Mouse (Mus musculus) kidney, adult 9 months (tissue): ENCODE data around the gene Fkbp9.

Source experiments
- DNase-seq: peaks from one replicate; pipeline ENCODE4 v3.0.0; 2022

The Fkbp9 gene

DNA sequence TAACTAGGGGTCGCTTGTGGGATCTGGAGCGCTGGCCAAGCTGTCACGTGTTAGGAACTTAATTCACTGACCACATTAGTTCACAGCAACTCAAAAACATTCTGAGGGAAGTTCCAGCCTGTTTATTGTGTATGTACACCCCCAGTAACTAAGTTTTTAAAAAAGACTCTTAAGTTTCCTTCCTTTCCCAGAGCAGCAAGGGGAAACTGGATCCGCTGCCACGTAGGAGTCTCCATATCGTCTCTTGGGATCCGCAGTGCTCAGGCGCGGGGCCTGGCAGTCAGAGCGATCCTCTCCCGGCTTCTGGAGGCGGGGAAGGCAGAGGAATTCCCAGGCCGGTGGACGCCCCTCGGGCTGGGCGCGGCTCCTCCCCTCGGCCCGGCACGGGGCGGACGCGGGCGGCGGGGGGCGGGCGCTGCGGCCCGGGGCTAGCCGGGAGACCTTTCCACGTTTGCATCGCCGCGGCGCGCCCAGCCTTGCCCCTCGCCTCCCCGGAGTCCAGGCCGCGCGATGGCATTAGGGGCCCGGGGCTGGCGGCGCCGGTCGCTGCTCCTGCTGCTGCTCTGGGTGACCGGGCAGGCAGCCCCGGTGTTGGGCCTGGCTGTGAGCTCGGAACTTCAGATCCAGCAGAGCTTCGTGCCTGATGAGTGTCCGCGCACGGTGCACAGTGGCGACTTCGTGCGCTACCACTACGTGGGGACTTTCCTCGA is at the start of gene Fkbp9:
TSS of gene Fkbp9 (plus strand) at position 363 of the 710 bp plus-strand sequence.
- DNase-seq, result peak; percentile 89

- DNase-seq, result peak; percentile 35
These were observed 48.1 kb upstream of the Fkbp9 start for GRCm38 (mm10) chr6:56783561-56784272.

DNA sequence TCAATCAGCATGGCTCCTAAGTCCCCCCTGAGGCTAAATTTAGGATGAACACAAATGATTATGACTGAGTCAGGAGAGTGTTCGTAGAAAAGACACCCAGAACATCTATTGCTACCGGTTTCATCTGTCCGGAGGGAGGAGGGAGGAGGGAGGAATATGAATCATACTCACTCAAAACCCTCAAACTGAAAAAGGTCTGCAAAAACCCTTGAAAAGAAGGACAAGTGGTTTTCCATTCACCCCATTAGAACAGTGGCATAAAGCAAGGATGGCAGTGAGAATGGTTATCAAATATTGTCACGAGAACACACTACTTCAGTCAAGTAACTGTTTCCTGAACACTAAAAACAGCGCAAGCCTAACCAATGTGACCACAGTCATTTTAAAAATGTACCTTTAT is 46.8 kb upstream of the Fkbp9 start:
- no peak for DNase-seq

DNA sequence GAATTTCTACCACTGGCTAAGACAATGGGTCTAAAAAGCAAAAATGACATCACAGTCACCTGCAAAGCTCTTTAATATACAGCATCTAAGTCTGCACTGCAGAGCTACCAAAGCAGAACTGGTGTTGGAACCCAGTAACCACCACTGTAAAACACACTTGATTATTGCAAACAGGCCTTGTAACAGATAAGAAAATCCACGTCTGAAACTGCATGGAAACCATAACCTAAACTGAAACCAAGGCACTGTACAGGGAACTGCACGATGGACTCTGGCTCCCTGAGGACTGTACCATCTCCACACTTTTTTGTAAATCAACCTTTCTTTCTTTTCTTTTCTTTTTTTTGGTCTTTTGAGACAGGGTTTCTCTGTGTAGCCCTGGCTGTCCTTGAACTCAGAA is 44.2 kb upstream of the Fkbp9 start:
- DNase-seq, result no peak

GRCm38 (mm10) chr6:56789336-56789735 is 42.5 kb upstream of the Fkbp9 start:
- DNase-seq, result no peak

GRCm38 (mm10) chr6:56794834-56795233 is 37.0 kb upstream of the Fkbp9 start:
- no peak for DNase-seq

GRCm38 (mm10) chr6:56796232-56796631 is 35.6 kb upstream of the Fkbp9 start:
- no peak for DNase-seq

DNA sequence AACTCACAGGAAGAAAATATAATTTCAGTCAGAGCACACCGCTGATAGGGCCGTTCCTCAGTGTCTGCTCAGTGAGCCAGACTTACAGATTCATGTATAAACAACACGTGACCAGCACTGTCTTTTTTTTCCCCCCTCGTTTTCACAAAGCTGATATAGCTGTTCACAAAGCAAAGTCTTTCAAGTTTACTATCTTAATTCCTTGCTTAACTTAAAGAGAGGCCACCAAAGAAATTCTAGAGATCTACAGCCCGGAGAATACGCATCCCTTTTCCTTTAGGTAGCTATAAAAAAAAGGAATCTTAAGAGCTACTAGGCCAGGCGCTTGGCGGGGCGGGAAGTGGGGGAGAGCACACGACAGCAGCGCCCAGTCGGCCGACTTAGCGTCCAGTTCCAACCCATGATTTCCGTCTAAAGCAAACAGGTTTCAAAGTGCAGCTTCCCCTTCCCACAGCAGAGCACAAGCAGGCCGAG is 35.2 kb upstream of the Fkbp9 start:
- DNase-seq, result peak; percentile 48

DNA sequence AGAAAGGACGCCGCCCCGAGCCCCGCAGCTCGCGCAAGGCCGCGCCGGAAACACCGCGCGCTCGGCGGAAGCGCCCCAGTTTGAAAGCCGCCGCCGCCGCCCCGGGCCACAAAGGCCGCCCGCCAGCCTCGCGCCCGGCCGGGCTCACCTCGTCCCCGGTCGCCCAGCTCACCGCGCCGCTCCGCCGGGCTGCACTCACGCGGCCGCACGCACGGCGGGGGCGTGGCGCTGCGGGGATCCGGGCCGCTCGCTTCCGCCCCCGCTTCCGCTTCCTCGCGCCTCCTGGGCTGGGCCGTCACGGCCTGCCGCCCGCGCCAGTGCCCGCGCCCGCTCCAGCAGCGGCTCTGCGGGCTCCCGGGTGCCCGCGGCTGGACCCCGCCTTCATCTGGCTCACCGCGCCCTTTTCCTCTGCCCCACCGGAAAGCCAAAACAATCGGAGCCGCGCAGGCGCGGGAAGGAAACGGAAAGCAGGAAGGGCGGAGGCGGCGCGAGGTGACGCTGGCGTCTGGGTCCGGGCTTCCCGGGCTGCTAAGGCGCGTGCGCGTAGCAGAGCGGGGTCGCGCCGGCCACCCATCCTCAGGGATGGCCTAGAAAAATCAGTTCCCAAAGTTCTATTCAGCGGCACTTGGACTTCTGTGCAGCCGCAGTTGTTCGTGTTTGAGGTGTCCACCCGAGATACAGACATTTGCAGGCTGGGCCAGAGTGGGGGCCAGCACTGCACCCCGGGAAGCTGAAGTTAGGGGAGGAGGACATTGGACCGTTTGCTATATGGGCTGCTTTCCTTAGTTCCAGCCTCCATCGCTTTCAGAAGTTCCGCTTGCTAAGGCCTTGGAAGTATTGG is 34.3 kb upstream of the Fkbp9 start, which contains the start of gene Kbtbd2:
TSS of gene Kbtbd2 (minus strand) at position 503 of the 841 bp plus-strand sequence.
- peak; percentile 96 for DNase-seq

- DNase-seq, result no peak
These were observed 33.8 kb upstream of the Fkbp9 start for GRCm38 (mm10) chr6:56798152-56798465.

DNA sequence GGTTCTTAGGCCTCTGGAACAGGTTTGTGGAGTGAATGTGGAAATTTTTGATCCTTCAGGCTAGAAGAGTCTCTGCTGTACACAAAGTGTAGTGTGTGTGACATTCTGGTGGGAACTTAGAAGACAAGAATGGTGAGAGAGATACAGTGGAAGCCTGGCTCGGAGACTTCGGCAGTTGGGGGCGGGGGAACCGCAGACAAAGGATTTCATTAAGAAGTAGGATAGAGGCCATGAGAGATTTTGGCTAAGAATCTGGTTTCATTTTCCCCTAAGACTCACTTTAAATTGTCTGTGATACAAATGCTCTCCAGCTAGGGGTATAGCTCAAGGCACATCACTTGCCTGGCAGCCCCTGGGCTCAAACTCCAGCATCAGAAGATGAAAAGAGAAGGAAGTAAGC is 26.8 kb upstream of the Fkbp9 start:
- DNase-seq, result no peak

DNA sequence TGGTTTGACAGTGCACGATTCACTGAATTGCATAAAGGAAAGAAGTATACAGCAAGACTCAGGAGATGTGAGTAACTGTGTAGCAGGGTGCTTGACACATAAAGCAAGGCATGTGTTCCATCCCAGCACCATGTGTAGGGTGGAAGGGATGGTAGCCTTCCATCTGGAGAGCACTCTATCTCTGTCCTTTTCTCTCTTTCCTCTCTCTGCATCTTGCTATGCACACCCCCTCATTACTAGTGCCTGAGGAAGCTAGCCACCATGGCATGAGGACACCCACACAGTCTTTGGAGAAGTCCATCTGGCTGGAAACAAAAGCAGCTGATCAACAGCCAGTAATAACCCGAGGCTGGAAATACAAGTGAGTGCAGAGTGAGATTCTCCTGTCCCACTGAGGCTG is 25.7 kb upstream of the Fkbp9 start:
- no peak for DNase-seq

- peak; percentile 69 for DNase-seq
These were observed 23.2 kb upstream of the Fkbp9 start for GRCm38 (mm10) chr6:56808656-56809055.

DNA sequence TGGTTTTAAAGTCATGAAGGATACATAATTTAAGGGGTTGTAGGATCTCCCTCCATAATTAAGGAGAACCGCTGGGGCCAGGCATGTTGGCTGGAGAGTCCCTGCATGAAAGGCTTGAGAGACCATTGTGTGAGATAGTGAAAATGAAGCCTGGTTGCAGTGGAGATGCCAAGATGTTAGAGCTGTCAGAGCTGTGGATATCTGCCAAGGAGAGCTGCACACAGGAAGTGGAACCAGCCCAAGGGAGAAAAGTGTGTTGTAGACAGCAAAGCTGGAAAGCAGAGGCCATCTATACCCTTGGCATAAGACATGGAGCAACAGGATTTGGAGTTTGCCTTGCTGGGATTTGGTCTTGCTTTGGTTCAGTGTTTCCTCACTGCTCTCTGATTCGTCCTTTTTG is 18.5 kb upstream of the Fkbp9 start:
- no peak for DNase-seq

DNA sequence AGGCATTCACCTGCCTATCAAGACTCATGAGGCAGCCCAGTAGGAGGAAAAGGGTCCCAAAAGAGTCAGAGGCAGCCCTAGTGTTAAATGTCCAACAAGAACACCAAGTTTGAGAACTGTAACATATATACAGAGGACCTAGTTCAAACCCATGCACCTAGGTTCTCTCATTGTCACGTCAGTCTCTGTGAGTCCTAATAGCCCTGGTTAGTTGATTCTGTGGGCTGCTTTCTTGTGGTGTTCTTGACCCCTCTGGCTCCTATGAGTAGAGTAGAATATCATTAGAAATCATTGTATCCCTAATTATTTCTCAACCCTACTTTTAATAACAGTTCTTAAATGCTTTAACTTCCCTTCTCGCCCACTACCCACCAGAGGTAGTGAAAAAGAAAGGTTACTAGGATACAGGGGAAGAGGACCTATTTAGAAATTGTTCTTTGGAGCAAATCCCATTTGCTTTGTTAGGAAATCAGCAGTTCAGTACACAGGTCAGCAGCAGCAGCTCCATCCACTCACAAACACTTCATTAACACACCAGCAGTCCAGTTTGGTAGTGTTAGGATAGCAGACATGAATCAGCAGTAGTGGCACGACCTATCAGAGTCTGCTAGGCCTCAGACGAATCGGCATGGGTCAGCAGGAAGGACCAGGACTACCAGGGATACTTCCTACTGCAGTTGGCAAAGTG is 13.3 kb upstream of the Fkbp9 start:
- no peak for DNase-seq

DNA sequence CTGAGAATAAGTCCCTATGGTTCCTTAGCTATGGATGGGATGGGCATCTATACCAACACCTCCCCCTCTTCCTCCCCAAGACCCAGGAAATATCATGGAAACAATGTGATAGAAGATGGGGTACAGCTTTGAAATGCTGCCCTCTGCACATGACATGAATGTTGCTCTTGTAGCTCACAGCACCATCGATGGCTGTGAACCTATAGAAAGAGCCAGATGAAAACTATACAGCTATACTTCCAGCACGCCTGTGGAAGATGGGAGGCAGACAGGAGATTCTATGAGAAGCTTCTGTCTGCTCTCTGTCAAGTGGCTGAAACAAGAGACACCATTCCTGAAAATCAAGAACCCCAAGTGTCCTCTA is 12.8 kb upstream of the Fkbp9 start:
- DNase-seq, result no peak

GRCm38 (mm10) chr6:56825657-56826056 is 6.2 kb upstream of the Fkbp9 start:
- DNase-seq, result no peak

DNA sequence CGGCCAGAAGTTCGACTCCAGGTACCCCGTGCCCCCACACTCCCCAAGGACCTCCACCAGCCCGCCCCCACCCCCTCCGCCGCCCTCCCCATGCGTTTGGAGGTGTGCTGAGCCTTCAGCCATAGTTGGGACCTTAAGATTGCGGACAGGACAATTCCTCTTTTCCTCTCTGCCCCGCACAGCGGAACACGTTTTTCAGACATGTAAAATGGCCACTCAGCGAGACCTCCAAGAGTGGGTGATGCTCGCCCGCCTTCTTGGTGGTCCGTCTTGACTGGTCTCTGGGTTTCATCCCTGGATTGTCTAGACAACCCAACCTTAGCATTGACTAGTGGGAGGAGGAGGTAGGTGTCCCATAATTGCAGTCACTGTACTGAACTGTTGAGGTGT is 543 bp downstream of the Fkbp9 start:
- DNase-seq, result no peak

- no peak for DNase-seq
These were observed 971 bp downstream of the Fkbp9 start for GRCm38 (mm10) chr6:56832830-56833229.

DNA sequence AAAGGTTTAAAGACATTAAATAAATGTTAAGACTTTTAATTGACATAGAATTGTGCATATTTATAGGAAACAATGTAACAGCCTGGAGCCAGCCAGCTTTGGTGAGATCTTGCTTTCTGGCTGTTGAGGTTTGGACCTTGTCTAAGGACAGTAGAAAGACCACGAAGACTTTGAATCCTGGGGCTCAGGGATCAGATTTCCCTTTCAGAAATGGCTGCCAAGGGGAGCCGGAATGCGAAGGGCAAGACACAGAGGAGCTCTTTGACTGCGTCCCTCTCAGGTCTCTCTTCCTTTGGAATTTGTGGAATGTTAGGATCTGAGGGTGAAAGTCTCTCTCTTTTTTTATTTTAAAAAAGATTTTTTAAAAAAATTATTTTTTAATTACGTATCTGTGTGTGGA is 2.9 kb downstream of the Fkbp9 start:
- peak; percentile 56 for DNase-seq

DNA sequence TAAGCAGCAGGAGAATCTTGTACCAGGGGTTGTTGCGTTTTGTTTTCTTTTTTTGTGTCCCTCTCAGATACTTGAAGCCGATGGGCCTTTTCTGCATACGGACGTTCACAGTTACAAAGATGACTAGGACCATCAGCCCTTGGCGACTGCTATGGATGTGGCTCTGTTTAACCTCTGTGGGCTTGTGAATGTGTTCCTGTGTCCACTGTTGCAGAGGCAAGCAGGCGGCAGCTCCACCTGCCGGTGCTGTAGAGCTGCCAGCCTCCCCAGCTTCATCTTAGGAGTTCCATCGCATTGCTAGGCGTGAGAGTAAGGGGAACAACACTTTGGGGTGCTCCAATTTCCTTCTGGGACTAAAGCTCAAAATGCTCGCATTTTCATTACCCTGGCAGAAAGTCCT is 3.7 kb downstream of the Fkbp9 start:
- DNase-seq, result no peak

GRCm38 (mm10) chr6:56837166-56837565 is 5.3 kb downstream of the Fkbp9 start:
- DNase-seq, result no peak

DNA sequence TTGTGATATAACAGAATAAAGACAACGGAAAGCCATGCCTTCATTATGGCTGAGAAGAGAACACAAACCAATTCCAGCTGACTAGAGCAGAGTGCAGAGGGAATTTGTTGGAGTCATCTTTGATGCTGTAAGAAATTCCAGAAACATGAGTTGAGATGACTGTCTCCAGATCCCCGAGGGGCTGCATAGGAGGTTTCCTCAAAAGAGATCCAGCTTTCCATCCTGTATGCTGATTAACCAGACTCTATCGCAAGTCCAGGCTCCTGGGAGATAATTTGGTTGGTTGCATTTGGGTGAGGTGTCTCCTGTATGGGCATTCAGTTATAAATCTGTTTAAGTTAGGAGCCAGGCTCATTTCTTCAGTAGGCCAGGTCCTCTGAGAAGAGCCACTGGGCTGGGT is 5.8 kb downstream of the Fkbp9 start:
- DNase-seq, result no peak
